Mouse (Mus musculus) MEL (cell line): ENCODE data around the gene Anxa4. TPM values are rescaled to one million over a fixed set of nuclear protein-coding genes. Genes with fewer than 3 reads are reported as not detected.
A peak's percentile ranks its signal among the peaks of the same experiment; 100 is the strongest.

Experiments
- DNase-seq: peaks from one replicate; pipeline ENCODE4 v3.0.0; 2011; ENCODE audit warnings: low read depth, low spot score
- H3K27ac ChIP-seq: 2 replicates; pipeline ENCODE4 v1.5.1; 2012; ENCODE audit warnings: low read depth, mild to moderate bottlenecking, control low read depth, low read length, moderate library complexity; ENCODE audit not compliant: control insufficient read depth
- H3K27me3 ChIP-seq, 2 experiments: fragments of 150-350 bp in 1 of 2; sonication (generic) in 1 of 2; 2 replicates each; pipeline ENCODE4 v1.6.1; 2012; ENCODE audit warnings: low read length in 2 of 2, mild to moderate bottlenecking in 2 of 2, improper control_type of control experiment in 1 of 2, moderate library complexity in 1 of 2; ENCODE audit not compliant: insufficient read depth in 2 of 2, control insufficient read depth in 1 of 2
- H3K36me3 ChIP-seq, 2 experiments: 2 replicates each; pipeline ENCODE4 v1.6.1; 2012 to 2014; ENCODE audit warnings: low read length in 2 of 2, improper control_type of control experiment in 1 of 2, inconsistent platforms in 1 of 2, mild to moderate bottlenecking in 1 of 2; ENCODE audit not compliant: insufficient read depth in 2 of 2, control insufficient read depth in 1 of 2
- H3K4me1 ChIP-seq, 2 experiments: fragments of 150-350 bp in 1 of 2; sonication (generic) in 1 of 2; 2 replicates each; pipeline ENCODE4 v1.6.1; 2012; ENCODE audit warnings: low read length in 2 of 2, improper control_type of control experiment in 1 of 2, mild to moderate bottlenecking in 1 of 2; ENCODE audit not compliant: insufficient read depth in 2 of 2, control insufficient read depth in 1 of 2
- H3K4me3 ChIP-seq, 2 experiments: fragments of 150-350 bp in 1 of 2; sonication (generic) in 1 of 2; 2 replicates each; pipeline ENCODE4 v1.5.1; 2012; ENCODE audit warnings: low read depth in 2 of 2, low read length in 2 of 2, mild to moderate bottlenecking in 2 of 2, moderate library complexity in 2 of 2, control low read depth in 1 of 2, improper control_type of control experiment in 1 of 2; ENCODE audit not compliant: control insufficient read depth in 1 of 2, insufficient read depth in 1 of 2
- H3K79me2 ChIP-seq: 2 replicates; pipeline ENCODE4 v1.6.1; 2012; ENCODE audit warnings: mild to moderate bottlenecking, low read length, moderate library complexity; ENCODE audit not compliant: control insufficient read depth, poor library complexity, insufficient read depth
- H3K9ac ChIP-seq: 2 replicates; pipeline ENCODE4 v1.6.1; 2012; ENCODE audit warnings: low read depth, mild to moderate bottlenecking, control low read depth, low read length, moderate library complexity; ENCODE audit not compliant: control insufficient read depth, poor library complexity, severe bottlenecking
- H3K9me3 ChIP-seq: fragments of 150-350 bp; sonication (generic); replicated peaks from 2 replicates; pipeline ENCODE4 v1.6.1; 2012; ENCODE audit warnings: mild to moderate bottlenecking, low read length, improper control_type of control experiment, moderate library complexity; ENCODE audit not compliant: insufficient read depth
- BHLHE40 ChIP-seq: IDR thresholded peaks from 2 replicates; pipeline ENCODE4 v1.6.1; 2012; ENCODE audit warnings: low read depth, mild to moderate bottlenecking, inconsistent platforms, low read length, improper control_type of control experiment, borderline replicate concordance
- CTCF ChIP-seq, 3 experiments: IDR thresholded peaks in 2 of 3; conservative IDR thresholded peaks in 1 of 3; 2 replicates each; pipeline ENCODE4 v1.5.1; 2011 to 2012; ENCODE audit warnings: low read length in 3 of 3, low read depth in 2 of 3, mild to moderate bottlenecking in 2 of 3, improper control_type of control experiment in 1 of 3, inconsistent platforms in 1 of 3, mixed read lengths in 1 of 3, moderate library complexity in 1 of 3; ENCODE audit not compliant: control insufficient read depth in 1 of 3, insufficient read depth in 1 of 3, poor library complexity in 1 of 3, severe bottlenecking in 1 of 3
- E2F4 ChIP-seq: IDR thresholded peaks from 2 replicates; pipeline ENCODE4 v1.6.1; 2011; ENCODE audit warnings: low read depth, low read length, improper control_type of control experiment, borderline replicate concordance
- ELF1 ChIP-seq: IDR thresholded peaks from 2 replicates; pipeline ENCODE4 v1.6.1; 2014; ENCODE audit warnings: low read depth, mild to moderate bottlenecking, inconsistent platforms, low read length, improper control_type of control experiment, moderate library complexity
- EP300 ChIP-seq, 2 experiments: IDR thresholded peaks; 2 replicates each; pipeline ENCODE4 v1.6.1; 2011; ENCODE audit warnings: improper control_type of control experiment in 2 of 2, low read length in 2 of 2, low read depth in 1 of 2, mild to moderate bottlenecking in 1 of 2
- ETS1 ChIP-seq: IDR thresholded peaks from 2 replicates; pipeline ENCODE4 v1.6.1; 2012; ENCODE audit warnings: low read depth, mild to moderate bottlenecking, inconsistent platforms, low read length, improper control_type of control experiment, moderate library complexity
- GATA1 ChIP-seq: IDR thresholded peaks from 2 replicates; pipeline ENCODE4 v1.6.1; 2011; ENCODE audit warnings: low read depth, low read length, improper control_type of control experiment
- JUND ChIP-seq: IDR thresholded peaks from 2 replicates; pipeline ENCODE4 v1.6.1; 2011; ENCODE audit warnings: low read depth, mild to moderate bottlenecking, improper control_type of control experiment, low read length
- MAX ChIP-seq: IDR thresholded peaks from 2 replicates; pipeline ENCODE4 v1.6.1; 2011; ENCODE audit warnings: low read length, improper control_type of control experiment
- MAZ ChIP-seq: IDR thresholded peaks from 2 replicates; pipeline ENCODE4 v1.6.1; 2012; ENCODE audit warnings: low read depth, mild to moderate bottlenecking, inconsistent platforms, low read length, improper control_type of control experiment
- MEF2A ChIP-seq: IDR thresholded peaks from 2 replicates; pipeline ENCODE4 v1.6.1; 2014; ENCODE audit warnings: low read depth, mild to moderate bottlenecking, inconsistent platforms, low read length, improper control_type of control experiment; ENCODE audit not compliant: poor library complexity, insufficient replicate concordance, severe bottlenecking; ENCODE audit errors: extremely low read depth
- MYC ChIP-seq: IDR thresholded peaks from 2 replicates; pipeline ENCODE4 v1.6.1; 2011; ENCODE audit warnings: low read depth, mild to moderate bottlenecking, low read length, improper control_type of control experiment, moderate library complexity
- POLR2A ChIP-seq, 2 experiments: IDR thresholded peaks; 2 replicates each; pipeline ENCODE4 v1.6.1; 2011 to 2012; ENCODE audit warnings: low read length in 2 of 2, mild to moderate bottlenecking in 2 of 2, control low read depth in 1 of 2, improper control_type of control experiment in 1 of 2, low read depth in 1 of 2, moderate library complexity in 1 of 2; ENCODE audit not compliant: control insufficient read depth in 1 of 2, insufficient read depth in 1 of 2, poor library complexity in 1 of 2
- POLR2AphosphoS5 ChIP-seq: IDR thresholded peaks from 2 replicates; pipeline ENCODE4 v1.6.1; 2012; ENCODE audit warnings: low read depth, borderline replicate concordance, mild to moderate bottlenecking, inconsistent platforms, low read length, moderate library complexity, mixed read lengths
- RAD21 ChIP-seq: IDR thresholded peaks from 2 replicates; pipeline ENCODE4 v1.6.1; 2011; ENCODE audit warnings: mild to moderate bottlenecking, low read depth, low read length, improper control_type of control experiment
- RCOR1 ChIP-seq: IDR thresholded peaks from 2 replicates; pipeline ENCODE4 v1.6.1; 2012; ENCODE audit warnings: low read depth, mild to moderate bottlenecking, inconsistent platforms, low read length, improper control_type of control experiment
- SIN3A ChIP-seq: IDR thresholded peaks from 2 replicates; pipeline ENCODE4 v1.6.1; 2012; ENCODE audit warnings: low read length, improper control_type of control experiment, inconsistent platforms
- TBP ChIP-seq: IDR thresholded peaks from 2 replicates; pipeline ENCODE4 v1.8.0; 2011; ENCODE audit warnings: low read depth, low read length, improper control_type of control experiment
- UBTF ChIP-seq: IDR thresholded peaks from 2 replicates; pipeline ENCODE4 v1.6.1; 2012; ENCODE audit warnings: low read depth, mild to moderate bottlenecking, inconsistent platforms, low read length, improper control_type of control experiment, moderate library complexity, borderline replicate concordance; ENCODE audit not compliant: insufficient read depth
- USF2 ChIP-seq, 2 experiments: IDR thresholded peaks; 2 replicates each; pipeline ENCODE4 v1.6.1; 2011 to 2012; ENCODE audit warnings: improper control_type of control experiment in 2 of 2, low read length in 2 of 2, borderline replicate concordance in 1 of 2, inconsistent platforms in 1 of 2, low read depth in 1 of 2, mild to moderate bottlenecking in 1 of 2; ENCODE audit not compliant: insufficient read depth in 1 of 2
- ZC3H11A ChIP-seq: IDR thresholded peaks from 2 replicates; pipeline ENCODE4 v1.6.1; 2012; ENCODE audit warnings: low read depth, mild to moderate bottlenecking, inconsistent platforms, low read length, improper control_type of control experiment
- ZMIZ1 ChIP-seq: IDR thresholded peaks from 2 replicates; pipeline ENCODE4 v1.6.1; 2012; ENCODE audit warnings: low read depth, mild to moderate bottlenecking, inconsistent platforms, low read length, improper control_type of control experiment, moderate library complexity
- ZNF384 ChIP-seq: IDR thresholded peaks from 2 replicates; pipeline ENCODE4 v1.6.1; 2012; ENCODE audit warnings: low read depth, mild to moderate bottlenecking, inconsistent platforms, low read length, improper control_type of control experiment
- polyA plus RNA-seq, 2 experiments: library from polyadenylated mRNA; stranded (reverse) in 1 of 2; unstranded in 1 of 2; fragments of >175 nt in 1 of 2; fragments of >200 nt in 1 of 2; gene quantifications; 2 replicates each; pipeline versions ENCODE4 v1.2.1 to v1.2.4; 2012; ENCODE audit warnings: low replicate concordance in 2 of 2, low read depth in 1 of 2; ENCODE audit not compliant: insufficient read length in 2 of 2, insufficient read depth in 1 of 2, missing spikeins in 1 of 2
- total RNA-seq: library from RNA; depleted of rRNA; stranded (reverse); fragments of 300-350 nt; gene quantifications from 2 replicates; pipeline ENCODE4 v1.2.3, GENCODE M21; 2012

Anxa4 gene
- total and polyA plus RNA-seq, 3 experiments = 31.1 to 176 (median 53.6) TPM

- no peaks in the 10 kb centered on the region for H3K79me2 ChIP-seq
- H3K9me3 ChIP-seq = no peaks in the 10 kb centered on the region
- H3K4me3 ChIP-seq = no peak overlapping the region
- TF ChIP-seq ETS1 = peak; percentile 50; the same call in 1 of the 2 replicates
- TF ChIP-seq MYC = no peak
- no peak for TF ChIP-seq ZMIZ1
- no peak for TF ChIP-seq TBP
- TF ChIP-seq BHLHE40 = no peak
- no peak for TF ChIP-seq JUND
- TF ChIP-seq SIN3A = no peak
- TF ChIP-seq MAX = no peak
- no peak for TF ChIP-seq POLR2A (IDR thresholded peaks at IDR 0.05; ENCODE audit: control insufficient read depth in 1 of 2, insufficient read depth in 1 of 2, low read depth in 1 of 2, low read length in 2 of 2, poor library complexity in 1 of 2)
- no peak for TF ChIP-seq ZNF384
- TF ChIP-seq EP300 (IDR thresholded peaks at IDR 0.05; ENCODE audit: low read depth in 1 of 2, low read length in 2 of 2) = peak; percentile 8 to 18; a peak in 1 of 4 replicates
- TF ChIP-seq ZC3H11A = no peak
- no peak for TF ChIP-seq RAD21
- TF ChIP-seq UBTF = no peak
- TF ChIP-seq USF2 (IDR thresholded peaks at IDR 0.05; ENCODE audit: borderline replicate concordance in 1 of 2, insufficient read depth in 1 of 2, low read depth in 1 of 2, low read length in 2 of 2) = no peak
- no peak for TF ChIP-seq E2F4
- TF ChIP-seq GATA1 = peak; percentile 69
- no peak for TF ChIP-seq MAZ
- TF ChIP-seq RCOR1 = peak; percentile 35; the same call in 1 of the 2 replicates
- TF ChIP-seq MEF2A = no peak
- H3K9ac ChIP-seq = no peak overlapping the region
- H3K27ac ChIP-seq = no peak overlapping the region
- H3K36me3 ChIP-seq = peaks cover 1 to 2% of the 10 kb centered on the region in 2 experiments; a peak in 3 of 4 replicates
- H3K27me3 ChIP-seq = no peaks in the 10 kb centered on the region
- peak; percentile 67 for DNase-seq
- peaks cover 3 to 10% of the 10 kb centered on the region in 2 experiments; a peak in 3 of 4 replicates for H3K4me1 ChIP-seq
Observed at GRCm38 (mm10) chr6:86767465-86767864, 25.9 kb downstream of the Anxa4 start.

- H3K27me3 ChIP-seq = no peaks in the 10 kb centered on the region
- H3K36me3 ChIP-seq = peaks cover 1 to 2% of the 10 kb centered on the region in 2 experiments; a peak in 3 of 4 replicates
- no peak overlapping the region for H3K9ac ChIP-seq
- no peaks in the 10 kb centered on the region for H3K79me2 ChIP-seq
- TF ChIP-seq ELF1 (no peak), UBTF (no peak), POLR2AphosphoS5 (no peak), CTCF (IDR thresholded peaks at IDR 0.05 in 2 of 3, conservative IDR thresholded peaks at IDR 0.05 in 1 of 3; ENCODE audit: control insufficient read depth in 1 of 3, insufficient read depth in 1 of 3, low read depth in 2 of 3, low read length in 3 of 3, poor library complexity in 1 of 3, severe bottlenecking in 1 of 3) (no peak)
- TF ChIP-seq, all 39 proteins: peak for 0
- Histone ChIP-seq H3K4me3 (no peak overlapping the region), H3K4me1 (peaks cover 3 to 8% of the 10 kb centered on the region in 2 experiments; a peak in 3 of 4 replicates), H3K9me3 (no peaks in the 10 kb centered on the region), H3K27ac (no peak overlapping the region)
- DNase-seq = no peak
Observed at GRCm38 (mm10) chr6:86765637-86766059, 27.7 kb downstream of the Anxa4 start.
